Mouse (Mus musculus) stomach, postnatal 0 days (tissue): ENCODE measurements at regions not wholly inside any gene's neighbourhood (a gene's known extent, or its start where the extent isn't known, plus 50 kb on each side); places are given as distances from the start of the nearest gene placed in this dataset.

ENCODE experiments used
- CTCF ChIP-seq: IDR thresholded peaks from 2 replicates; pipeline ENCODE4 v1.5.1; 2016; ENCODE audit warnings: antibody characterized with exemption, low read depth, mild to moderate bottlenecking, moderate library complexity
- EP300 ChIP-seq: optimal IDR thresholded peaks from 2 replicates; pipeline ENCODE3; 2016; ENCODE audit warnings: antibody characterized with exemption

- no peak for TF ChIP-seq CTCF
- TF ChIP-seq EP300 = no peak
These were observed 186.7 kb upstream of the Usp24 start for GRCm38 (mm10) chr4:106129327-106129726.
